Mouse (Mus musculus) regulatory T cell (primary cell): Measurements from ENCODE around the gene Olfr521.
"Not testable (repeated sequence)": the region's sequence is repeated elsewhere in the genome, so short reads cannot be mapped to it uniquely, and the experiment has no call there.

ENCODE experiments used
- in situ Hi-C: fragments of 300-600 bp; cut with MboI, MseI; formaldehyde crosslinking; loops from one replicate; pipeline ENCODE4 v1.15.1; 2025; ENCODE audit warnings: high pct_unique_total_duplicates

The Olfr521 gene

DNA sequence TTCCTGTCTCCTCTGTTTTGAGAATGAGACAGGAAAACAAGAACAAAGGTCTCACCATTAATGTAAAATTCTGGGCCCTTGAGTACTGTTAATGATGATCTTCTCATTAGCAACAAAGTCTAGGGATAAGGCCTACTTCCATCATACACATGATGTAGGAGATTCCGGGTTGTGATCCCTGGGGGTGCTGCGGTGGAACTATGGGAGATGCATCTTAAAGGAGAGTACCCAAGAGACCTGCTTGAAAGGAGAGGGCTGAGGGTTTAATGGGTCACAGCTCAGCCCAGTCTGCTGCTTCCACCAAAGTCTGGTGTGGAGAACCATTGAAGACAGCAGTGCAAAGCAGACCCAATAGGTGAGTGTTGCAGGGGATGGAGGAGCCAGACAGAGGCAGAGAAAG lies at the start of gene Olfr521:
TSS of gene Olfr521 (plus strand) at position 301 of the 400 bp plus-strand sequence.
- in situ Hi-C loops: no loop called here

DNA sequence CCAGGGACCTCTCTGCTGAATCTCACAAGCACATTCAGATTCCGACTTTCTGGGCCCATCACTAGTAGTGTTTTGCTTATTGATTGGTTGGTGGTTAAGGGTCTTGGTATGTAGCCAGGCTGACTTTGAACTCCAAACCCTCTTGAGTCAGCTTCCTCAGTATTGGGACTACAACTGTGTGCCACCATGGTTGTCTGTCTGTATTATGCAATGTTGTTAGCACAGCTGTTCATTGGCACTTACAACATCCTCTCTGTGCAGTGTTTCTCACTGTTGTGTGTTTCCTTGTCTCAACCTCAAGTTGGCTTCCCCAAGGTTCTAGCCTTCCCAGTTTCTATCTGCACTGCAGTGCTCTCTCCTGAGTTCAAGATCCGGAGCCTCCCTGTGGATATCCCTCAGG lies 46.8 kb upstream of the Olfr521 start:
- in situ Hi-C loops: no loop called here

DNA sequence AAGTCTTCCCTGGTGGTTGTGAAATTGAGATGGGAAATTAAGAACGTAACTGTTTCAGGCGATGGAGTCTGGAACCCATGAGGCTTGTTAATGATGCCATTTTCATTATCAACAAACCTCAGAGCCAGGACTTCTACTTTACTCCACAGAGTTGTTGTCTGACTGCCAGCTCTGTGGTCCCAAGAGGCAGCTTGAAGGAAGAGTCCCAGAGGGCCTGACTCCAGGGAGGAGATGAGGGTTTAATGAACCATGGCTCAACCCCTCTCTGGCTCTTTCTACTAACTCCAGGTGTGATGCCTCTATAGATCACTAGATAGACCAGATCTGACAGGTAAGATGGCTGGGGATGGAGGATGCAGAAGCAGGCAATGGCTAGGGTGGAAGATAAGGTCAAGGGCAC lies 33.3 kb upstream of the Olfr521 start, which contains the start of gene Olfr520:
TSS of gene Olfr520 (plus strand) at position 301 of the 400 bp plus-strand sequence.
- in situ Hi-C loops: no loop called here

DNA sequence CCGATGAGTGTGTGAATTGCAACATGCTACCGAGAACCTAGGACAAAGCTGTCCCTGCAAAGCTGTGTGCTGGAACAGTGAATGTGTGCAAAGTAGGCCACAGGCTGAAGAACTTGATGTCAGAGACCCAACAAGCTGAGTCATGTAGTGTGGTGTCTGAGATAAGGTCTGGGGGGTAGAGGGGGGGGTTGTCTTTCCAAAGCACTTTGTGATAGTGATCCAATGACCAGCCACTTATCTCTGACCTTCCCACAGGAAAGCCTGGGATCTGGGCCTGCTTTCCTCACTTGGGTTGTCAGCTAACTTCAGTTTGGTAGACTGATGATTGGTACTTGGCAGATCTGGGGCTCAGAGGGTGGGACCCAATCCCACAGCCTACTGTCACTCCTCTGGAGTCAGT lies 28.7 kb upstream of the Olfr521 start:
- in situ Hi-C loops: no loop called here

DNA sequence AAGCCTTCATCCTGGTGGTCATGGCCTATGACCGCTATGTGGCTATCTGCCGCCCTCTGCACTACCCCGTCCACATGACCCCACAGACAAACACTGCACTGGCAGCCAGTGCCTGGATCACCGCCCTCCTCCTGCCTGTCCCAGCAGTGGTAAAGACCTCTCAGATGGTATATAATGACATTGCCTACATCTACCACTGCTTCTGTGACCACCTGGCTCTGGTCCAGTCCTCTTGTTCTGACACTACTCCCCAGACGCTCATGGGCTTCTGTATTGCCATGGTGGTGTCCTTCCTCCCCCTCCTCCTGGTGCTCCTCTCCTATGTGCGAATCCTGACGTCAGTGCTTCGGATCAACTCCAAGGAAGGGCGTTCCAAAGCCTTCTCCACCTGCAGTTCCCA lies 27.8 kb upstream of the Olfr521 start:
- in situ Hi-C loops: not testable (repeated sequence)

DNA sequence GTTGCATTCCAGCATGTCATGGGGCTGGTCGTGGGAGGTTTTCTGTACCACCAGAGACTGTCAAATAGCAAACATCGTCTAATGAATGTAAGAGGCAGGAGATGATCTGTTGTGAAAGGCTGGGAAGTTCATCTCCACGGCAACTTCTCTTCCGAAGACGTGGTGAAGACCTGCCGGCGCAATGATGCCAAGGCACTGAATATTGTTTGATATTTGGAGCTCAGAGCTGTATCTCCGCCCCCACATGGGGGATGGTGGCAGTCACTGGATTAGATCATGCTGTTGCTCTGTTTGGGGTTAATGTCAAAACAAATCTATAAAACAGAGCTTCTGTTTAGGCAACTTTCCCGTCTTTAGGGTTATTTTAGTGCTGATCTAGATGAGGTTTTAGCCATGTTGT lies 24.0 kb upstream of the Olfr521 start:
- in situ Hi-C loops: no loop called here

DNA sequence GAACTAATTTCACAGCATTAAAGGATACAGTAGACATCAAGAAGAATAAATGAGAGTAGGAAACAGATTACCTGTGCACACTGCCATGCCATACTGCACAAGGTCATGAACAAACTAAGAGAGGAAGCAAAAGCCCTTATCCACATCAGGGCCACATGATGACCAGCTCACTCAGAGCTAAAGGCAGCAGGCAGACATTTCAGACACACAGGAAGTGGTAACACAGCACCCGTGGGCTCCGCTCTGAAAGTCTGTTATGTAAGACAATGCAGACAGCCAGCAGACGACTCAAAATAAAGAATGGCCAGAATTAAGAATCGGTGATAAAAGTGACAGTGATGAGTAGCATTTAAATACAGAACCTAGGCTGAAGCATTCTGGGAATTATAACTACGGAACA lies 18.1 kb downstream of the Olfr521 start:
- in situ Hi-C loops: no loop called here

DNA sequence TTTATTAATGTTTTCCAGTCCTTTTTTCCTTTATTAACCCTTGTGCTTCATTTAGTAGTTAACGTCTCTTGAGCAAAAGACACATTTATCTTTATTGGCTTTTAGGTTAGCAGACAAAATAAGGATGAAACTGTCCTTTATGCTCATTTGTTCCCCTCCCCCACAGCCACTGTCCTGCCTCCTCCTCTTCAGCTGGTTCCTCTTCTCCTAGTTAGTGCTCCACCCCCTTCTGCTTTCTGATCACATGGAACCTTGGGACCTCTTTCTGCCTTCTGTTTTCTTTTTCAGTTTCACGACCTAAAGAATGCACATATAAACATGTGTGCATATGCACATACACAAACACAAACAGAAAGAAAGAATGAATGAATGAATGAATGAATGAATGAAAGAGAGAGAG lies 18.6 kb downstream of the Olfr521 start:
- in situ Hi-C loops: no loop called here

DNA sequence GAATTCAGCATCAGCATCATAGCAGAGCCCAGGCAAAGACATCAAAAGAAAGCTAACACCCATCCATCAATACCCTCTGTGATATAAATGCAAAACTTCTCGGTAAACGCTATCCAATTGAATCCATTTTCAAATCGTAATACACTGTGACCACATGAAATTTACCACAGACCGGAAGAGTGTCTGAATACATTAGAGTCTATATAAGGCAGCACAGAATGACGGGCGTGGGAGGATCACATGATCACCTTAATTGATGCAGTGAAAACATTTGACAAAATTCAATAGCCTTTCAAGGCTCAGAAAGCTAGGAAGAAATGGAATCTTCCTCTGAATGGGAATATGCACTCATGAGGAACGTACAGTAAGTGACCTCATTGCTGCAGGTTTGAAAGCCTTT lies 20.1 kb downstream of the Olfr521 start:
- in situ Hi-C loops: no loop called here

DNA sequence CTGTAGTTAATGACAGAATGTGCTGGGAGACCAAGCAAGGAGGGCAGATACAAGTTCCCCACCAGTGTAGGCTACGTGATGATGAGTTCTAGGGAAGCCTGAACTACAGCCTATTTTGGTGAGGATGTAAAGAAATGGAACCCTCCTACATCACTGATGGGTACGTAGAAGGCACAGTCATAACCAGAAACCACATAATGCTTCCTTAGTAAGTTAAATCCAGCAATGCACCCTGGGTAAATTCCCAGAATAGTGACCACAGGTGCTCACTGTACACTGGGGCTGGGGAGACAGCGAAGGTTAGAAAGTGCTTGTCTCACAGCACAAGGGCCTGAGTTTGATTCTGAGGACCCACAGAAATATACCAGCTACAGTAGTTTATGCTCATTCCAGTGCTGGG lies 22.2 kb downstream of the Olfr521 start:
- in situ Hi-C loops: no loop called here

DNA sequence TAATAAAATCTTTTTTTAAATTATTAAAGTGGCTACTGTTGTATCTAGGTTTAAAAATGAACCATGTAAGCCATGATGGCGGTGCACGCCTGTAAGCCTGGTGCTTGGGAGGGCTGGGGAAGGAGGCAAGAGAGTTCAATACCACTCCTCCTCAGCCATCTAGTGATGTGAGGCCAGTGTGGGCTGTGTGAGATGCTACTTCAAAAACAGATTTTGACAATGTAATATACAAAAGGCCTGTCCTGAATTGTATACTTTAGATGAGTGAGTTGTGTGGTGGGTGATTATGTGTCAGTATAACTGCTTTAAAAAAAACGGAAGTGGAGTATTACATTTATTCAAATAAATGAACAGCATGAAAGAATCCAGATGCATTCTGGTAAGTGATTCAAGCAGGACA lies 23.5 kb downstream of the Olfr521 start:
- in situ Hi-C loops: no loop called here

DNA sequence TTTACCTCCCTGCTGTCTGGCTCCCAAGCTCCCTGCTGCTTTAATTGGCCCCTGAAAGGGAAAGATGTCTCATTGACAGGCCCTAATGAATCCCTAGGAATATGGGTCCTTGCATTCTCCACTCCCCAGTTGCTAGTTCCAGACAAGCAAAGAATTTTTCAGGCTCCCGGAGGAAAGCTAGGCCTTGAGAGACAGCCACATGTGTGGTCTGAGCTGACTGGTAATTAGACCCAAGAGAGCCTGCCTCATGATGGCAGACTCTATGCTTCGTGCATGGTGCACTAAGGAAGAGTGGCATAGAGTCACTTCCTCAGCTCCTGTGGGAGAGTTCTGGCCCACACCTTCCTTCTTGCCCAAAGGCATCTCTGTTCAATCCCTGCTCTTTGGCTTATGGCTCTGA lies 24.6 kb downstream of the Olfr521 start:
- in situ Hi-C loops: no loop called here

DNA sequence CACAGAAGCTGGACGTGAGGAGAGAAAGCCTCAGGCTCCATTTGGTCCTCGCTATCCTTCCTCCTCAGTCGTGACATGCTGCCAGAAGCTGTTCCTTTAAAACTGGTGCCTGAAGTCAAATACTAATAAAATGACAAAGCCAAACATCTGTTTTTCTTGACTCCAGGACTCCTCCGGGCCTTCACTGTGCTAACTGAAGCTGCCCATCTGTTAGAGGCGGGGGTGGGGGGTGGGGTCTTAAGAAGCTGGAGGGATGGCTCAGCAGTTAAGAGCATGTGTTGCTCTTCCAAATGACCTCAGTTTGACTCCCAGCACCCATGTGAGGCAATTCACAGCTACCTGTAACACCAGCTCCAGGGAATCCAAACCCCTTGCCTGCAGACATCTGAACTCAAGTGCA lies 25.3 kb downstream of the Olfr521 start:
- in situ Hi-C loops: no loop called here

DNA sequence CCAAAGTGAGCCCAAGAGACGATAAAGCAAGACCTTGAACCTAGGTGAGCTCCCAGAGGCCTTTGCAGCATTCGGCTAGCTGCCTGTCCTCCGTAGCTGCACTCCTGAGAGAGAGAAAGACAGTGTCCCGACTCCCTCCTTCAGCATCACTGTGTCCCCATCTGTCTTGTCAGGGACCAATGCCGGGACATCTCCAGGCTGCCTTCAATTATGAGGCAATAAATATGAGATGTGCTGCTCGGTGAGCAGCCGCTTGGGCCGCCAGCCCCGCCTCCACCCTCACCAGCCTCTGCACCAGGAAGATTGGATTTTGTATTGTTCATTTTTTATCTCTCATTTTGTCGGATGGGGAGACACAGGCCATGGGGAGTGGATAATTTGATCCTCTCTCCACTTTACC lies 27.5 kb downstream of the Olfr521 start:
- in situ Hi-C loops: no loop called here

DNA sequence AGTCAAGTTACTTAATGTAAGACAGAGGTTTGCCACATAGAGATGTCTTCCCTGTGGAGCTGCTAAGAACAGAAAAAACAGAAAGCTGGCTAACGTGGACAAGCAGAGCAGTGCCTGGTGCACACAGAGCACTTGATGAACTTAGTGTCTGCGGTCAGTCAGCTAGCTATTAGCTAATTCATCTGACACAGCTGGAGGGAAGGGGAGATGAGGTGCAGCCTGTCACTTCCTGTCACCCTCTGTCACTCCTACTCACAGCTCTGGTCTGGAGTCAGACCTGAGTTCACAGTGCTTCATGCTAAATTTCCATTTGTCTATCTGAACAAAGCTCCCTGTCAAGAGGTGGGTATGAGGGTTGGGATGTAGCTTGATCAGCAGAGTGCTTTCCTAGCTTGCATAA lies 30.8 kb downstream of the Olfr521 start:
- in situ Hi-C loops: no loop called here

DNA sequence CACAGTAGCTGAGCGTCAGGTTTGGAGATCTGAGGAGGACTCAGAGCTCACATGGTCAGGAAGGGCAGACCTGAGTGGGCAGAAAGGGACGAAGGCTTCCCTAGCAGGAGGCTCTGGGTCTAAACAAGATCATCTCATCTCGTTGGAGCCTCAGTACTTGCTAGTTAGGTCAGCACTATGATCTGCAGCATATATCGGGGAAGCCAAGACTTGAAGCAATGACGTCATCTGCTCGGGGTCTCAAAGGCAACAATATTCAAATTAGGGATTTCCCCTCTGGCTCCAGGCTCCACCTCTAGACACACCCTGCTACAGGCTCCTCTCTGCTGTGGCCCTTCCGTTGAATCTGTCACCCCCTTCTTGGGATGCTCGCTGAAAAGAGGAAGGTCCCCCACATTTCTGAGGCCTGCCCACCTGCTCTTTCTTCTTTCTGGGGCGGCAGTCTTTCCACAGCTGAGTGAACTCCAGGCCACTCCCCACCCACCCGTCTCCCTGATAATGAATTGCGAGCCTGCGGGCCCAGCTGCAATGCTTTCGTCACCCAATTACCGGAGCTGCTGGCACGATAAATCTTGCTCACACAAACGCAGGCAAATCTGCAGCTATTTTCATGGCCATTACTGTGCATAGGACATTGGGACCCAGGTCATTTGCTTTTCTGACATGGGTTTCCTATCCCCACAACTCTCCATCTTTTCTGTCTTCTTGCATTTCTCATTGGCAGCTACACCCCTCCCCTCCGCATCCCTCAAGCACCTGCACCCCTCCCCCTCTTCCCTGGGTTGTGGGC lies 32.1 kb downstream of the Olfr521 start:
- in situ Hi-C loops: loop anchor here (5.0 kb wide), 2 partner anchors 133 to 298 kb away; no protein-coding TSS in a partner anchor

DNA sequence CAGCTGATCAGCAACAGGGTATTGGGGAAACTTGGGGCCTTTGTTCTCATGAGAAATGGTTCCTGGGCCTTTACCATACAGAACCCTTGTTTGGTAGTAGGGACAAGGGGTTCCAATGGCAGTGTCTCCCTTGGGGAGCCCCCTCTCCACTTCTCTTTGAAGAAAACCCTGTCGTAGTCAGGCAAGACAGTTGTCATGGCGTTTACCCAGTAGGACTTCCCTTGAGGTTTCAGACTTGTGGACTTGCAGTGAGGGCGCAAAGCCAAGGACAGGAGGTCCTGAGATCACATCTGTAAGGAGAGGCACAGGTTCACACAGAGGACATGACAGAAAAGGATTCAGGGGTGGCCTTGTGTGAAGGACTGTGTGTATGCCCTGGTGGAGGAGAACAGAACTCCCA lies 33.2 kb downstream of the Olfr521 start:
- in situ Hi-C loops: loop anchor here (5.0 kb wide), 2 partner anchors 134 to 299 kb away; no protein-coding TSS in a partner anchor

DNA sequence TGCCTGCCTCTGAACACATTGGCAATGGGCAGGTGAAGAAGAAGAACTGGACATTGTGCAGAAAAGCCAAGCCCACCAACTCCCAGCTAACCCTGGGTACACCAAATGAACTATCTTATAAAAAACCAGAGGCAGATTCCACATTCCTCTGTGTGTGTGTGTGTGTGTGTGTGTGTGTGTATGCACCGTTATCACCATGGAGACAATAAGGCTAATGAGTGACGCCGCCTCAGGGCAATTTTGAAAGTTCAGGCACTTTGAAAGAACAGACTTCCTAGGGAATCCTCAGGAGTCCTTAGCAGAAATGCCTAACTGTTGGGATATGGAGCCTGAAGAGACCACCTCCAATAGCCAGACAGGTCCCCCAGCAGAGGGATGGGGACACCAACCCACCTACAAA lies 34.0 kb downstream of the Olfr521 start:
- in situ Hi-C loops: loop anchor here (5.0 kb wide), 2 partner anchors 135 to 300 kb away; no protein-coding TSS in a partner anchor

DNA sequence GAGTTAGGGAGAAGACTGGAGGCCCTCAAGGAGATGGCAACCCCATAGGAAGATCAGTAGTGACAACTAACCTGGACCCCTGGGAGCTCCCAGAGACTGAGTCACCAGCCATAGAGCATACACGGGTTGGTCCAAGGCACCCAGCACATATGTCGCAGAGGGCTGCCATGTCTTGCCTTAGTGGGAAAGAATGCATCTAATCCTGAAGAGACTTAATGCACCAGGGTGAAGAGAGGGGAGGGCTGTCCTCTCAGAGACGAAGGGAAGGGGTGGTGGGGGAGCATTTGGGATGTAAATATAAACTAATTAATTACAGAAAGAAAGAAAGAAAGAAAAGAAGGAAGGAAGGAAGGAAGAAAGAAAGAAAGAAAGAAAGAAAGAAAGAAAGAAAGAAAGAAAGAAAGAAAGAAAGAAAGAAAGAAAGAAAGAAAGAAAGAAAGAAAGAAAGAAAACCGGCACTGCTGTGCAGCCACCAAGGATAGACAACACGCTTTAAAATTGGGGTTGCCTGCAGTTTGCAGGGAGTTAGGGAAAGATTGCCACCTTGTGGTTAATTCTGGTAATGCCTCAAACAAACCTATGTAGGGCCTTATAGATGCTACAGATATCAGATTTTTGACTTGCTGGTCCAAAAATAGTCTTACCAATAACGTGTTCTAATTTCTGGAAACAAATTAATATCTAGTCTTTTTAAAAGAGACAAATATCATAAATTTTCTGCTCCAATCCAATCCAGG lies 34.8 kb downstream of the Olfr521 start:
- in situ Hi-C loops: loop anchor here (5.0 kb wide), 2 partner anchors 136 to 301 kb away; no protein-coding TSS in a partner anchor

DNA sequence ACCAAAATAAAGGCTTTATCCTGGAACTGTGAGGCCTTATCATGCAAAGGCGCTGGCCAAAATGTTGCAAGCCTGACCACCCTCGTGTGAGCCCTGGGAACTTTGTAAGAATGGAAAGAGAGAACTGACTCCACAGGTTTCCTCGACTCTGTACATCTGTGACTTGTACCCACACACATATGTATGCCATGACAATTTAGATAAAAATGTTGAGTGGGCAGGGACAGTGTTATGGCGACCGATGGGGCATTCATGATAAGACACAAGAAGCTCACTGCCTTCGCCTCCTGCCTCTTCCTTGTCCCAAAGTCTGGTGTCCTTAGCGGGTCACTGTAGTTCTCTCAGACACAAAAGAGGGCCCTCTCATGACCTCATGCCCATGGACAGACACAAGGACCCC lies 35.8 kb downstream of the Olfr521 start:
- in situ Hi-C loops: loop anchor here (5.0 kb wide), 2 partner anchors 137 to 302 kb away; no protein-coding TSS in a partner anchor

DNA sequence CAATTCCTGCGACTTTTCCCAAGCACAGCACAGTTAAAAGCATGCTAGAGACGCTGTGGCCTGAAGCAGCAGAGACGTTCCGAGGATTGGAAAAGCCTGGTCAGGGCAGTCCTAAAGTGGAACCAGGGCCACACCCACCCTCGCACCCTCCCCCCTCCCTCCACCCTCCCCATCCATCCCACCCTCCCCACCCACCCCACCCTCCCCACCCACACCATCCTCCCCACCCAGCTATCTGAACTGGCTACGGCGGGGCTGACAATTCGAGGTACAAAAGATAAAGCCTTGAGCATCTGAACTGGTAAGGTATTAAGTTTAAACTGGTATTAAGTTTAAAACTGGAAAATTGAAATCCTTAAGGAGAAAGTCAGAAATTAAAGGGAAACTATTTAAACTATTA lies 40.2 kb downstream of the Olfr521 start:
- in situ Hi-C loops: no loop called here

DNA sequence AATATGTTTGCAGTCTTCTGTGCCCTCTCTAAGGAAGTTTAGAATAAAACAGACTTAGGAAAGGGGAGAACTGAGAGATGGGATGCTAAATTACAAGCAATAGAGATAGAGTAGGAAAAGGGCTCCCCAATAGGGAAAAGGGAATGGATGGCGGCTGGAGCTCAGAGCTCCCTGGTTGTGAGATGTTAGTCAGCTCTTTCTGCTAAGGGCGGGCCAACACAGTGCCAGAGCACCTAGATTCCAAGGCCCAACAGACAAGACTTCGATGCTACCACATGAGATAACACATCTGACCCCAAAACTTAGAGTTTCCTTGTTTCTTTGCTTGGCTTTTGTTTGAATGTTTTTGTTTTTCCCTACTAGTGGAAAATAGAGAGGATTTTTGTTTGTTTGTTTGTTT lies 40.7 kb downstream of the Olfr521 start:
- in situ Hi-C loops: not testable (repeated sequence)

DNA sequence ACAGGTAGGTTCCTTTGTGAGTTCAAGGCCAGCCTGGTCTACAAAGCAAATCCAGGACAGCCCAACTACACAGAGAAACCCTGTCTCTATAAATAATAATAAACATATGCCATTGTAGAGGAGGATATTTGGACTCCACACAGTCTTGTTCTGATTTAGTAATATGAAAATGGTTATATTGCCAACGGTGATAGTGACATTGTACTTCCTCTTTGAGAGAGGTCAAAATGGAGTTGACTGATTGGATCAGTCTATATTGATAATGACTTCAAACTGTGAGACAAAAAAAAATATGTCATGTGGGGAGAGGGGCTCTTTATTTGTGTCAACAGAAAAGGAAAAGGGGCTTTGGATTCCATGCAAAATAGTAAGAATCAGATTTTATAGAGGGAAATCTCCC lies 42.0 kb downstream of the Olfr521 start:
- in situ Hi-C loops: no loop called here
